Mouse (Mus musculus) macrophage (primary cell): Measurements from ENCODE around the gene Zfp991. TPM values are rescaled to one million over a fixed set of nuclear protein-coding genes. Genes with fewer than 3 reads are reported as not detected.
"Not testable (repeated sequence)": the region's sequence is repeated elsewhere in the genome, so short reads cannot be mapped to it uniquely, and the experiment has no call there.

ENCODE experiments used
- H3K27ac ChIP-seq: fragments of 350-480 bp; formaldehyde crosslinking; 2 replicates; pipeline ENCODE4 v1.9.0; 2021
- H3K36me3 ChIP-seq: fragments of 350-480 bp; formaldehyde crosslinking; 2 replicates; pipeline ENCODE4 v1.9.0; 2021; ENCODE audit errors: inconsistent target
- H3K4me3 ChIP-seq: fragments of 350-480 bp; formaldehyde crosslinking; 2 replicates; pipeline ENCODE4 v1.9.0; 2021; ENCODE audit errors: inconsistent target
- H3K79me2 ChIP-seq: fragments of 350-480 bp; formaldehyde crosslinking; 2 replicates; pipeline ENCODE4 v1.9.0; 2021; ENCODE audit errors: inconsistent target
- WGBS: methylation state at CpG from one replicate; pipeline ENCODE4 v1.1.7; 2026; ENCODE audit warnings: inconsistent platforms; ENCODE audit not compliant: missing documents; 5-methylcytosine and 5-hydroxymethylcytosine counted together
- polyA plus RNA-seq: library from polyadenylated mRNA; stranded (reverse); fragments of 250-400 nt; gene quantifications from 3 replicates; pipeline ENCODE4 v1.2.4, GENCODE M21; 2018; ENCODE audit warnings: inconsistent platforms

Gene Zfp991
- polyA plus RNA-seq, 1 experiment from 2014 or later: 187 TPM

- not testable (repeated sequence) for H3K4me3 ChIP-seq, H3K79me2 ChIP-seq, H3K27ac ChIP-seq, H3K36me3 ChIP-seq
- WGBS: no CpG with 5 or more reads among the region's 7 CpGs
Observed at GRCm38 (mm10) chr4:147212182-147212928, 80.5 kb downstream of the Zfp991 start.

- H3K36me3 ChIP-seq, H3K27ac ChIP-seq, H3K79me2 ChIP-seq, H3K4me3 ChIP-seq: not testable (repeated sequence)
- no CpG with 5 or more reads among the region's 1 CpGs for WGBS
Observed at GRCm38 (mm10) chr4:147214233-147214632, 82.4 kb downstream of the Zfp991 start.

DNA sequence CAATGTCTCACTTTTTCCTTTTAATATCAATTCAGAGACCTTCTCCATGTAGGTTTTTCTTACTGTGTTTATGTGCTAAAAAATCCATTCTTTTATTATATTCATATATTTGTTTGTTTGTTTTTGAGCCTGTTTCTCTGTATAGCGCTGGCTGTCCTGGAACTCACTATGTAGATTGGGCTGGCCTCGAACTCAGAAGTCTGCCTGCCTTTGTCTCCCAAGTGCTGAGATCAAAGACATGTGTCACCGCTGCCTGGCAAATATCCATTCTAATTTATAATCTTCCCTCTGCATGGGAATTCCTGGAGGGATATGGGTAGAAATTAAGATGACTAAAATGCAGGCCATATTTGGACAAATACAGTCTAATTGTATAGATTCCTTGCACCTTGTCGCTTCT lies 85.8 kb downstream of the Zfp991 start:
- WGBS: no CpG with 5 or more reads among the region's 4 CpGs
- H3K79me2 ChIP-seq, H3K36me3 ChIP-seq, H3K27ac ChIP-seq, H3K4me3 ChIP-seq: not testable (repeated sequence)

GRCm38 (mm10) chr4:147219319-147220070 lies 87.7 kb downstream of the Zfp991 start:
- H3K36me3 ChIP-seq, H3K27ac ChIP-seq, H3K79me2 ChIP-seq: not testable (repeated sequence)
- H3K4me3 ChIP-seq: peak overlapping the region; percentile 37
- 63% methylated on average over 45 of the region's 51 CpGs for WGBS

- H3K36me3 ChIP-seq, H3K79me2 ChIP-seq, H3K4me3 ChIP-seq, H3K27ac ChIP-seq: not testable (repeated sequence)
- WGBS: 88% methylated on average over 3 of the region's 20 CpGs
Observed at GRCm38 (mm10) chr4:147220226-147220625, 88.4 kb downstream of the Zfp991 start.

- 86% methylated on average over 4 of the region's 5 CpGs for WGBS
- not testable (repeated sequence) for H3K79me2 ChIP-seq, H3K36me3 ChIP-seq, H3K27ac ChIP-seq, H3K4me3 ChIP-seq
Observed at GRCm38 (mm10) chr4:147222021-147222420, 90.2 kb downstream of the Zfp991 start.

GRCm38 (mm10) chr4:147223778-147224435 lies 92.1 kb downstream of the Zfp991 start:
- H3K27ac ChIP-seq, H3K36me3 ChIP-seq, H3K79me2 ChIP-seq, H3K4me3 ChIP-seq: not testable (repeated sequence)
- 95% methylated on average over 10 of the region's 24 CpGs for WGBS

- H3K4me3 ChIP-seq, H3K79me2 ChIP-seq, H3K27ac ChIP-seq, H3K36me3 ChIP-seq: not testable (repeated sequence)
- 94% methylated on average over 4 of the region's 15 CpGs for WGBS
Observed at GRCm38 (mm10) chr4:147225616-147226015, 93.8 kb downstream of the Zfp991 start.

- H3K27ac ChIP-seq, H3K36me3 ChIP-seq, H3K4me3 ChIP-seq, H3K79me2 ChIP-seq: not testable (repeated sequence)
- WGBS: 50% methylated on average over 1 of the region's 3 CpGs
Observed at GRCm38 (mm10) chr4:147230026-147230425, 98.2 kb downstream of the Zfp991 start.

Other genes with a start within 250 kb of the Zfp991 start
- not detected in 3 replicates for gene Gm21411, start 222.4 kb upstream of the Zfp991 start, polyA plus RNA-seq
- 0.13 TPM in 1 of 3 replicates, not detected in the others for gene Zfp989, start 160.1 kb upstream of the Zfp991 start, polyA plus RNA-seq
- gene Rex2, start 110.2 kb upstream of the Zfp991 start, polyA plus RNA-seq: not detected in 3 replicates
- not detected in 3 replicates for gene Zfp988, start 173.6 kb downstream of the Zfp991 start, polyA plus RNA-seq
- gene Zfp978, start 229.3 kb downstream of the Zfp991 start, polyA plus RNA-seq: not detected in 3 replicates